Mouse (Mus musculus) megakaryocyte progenitor cell, adult 5-6 weeks (primary cell): ENCODE measurements around the gene Gm30191. TPM values are rescaled to one million over a fixed set of nuclear protein-coding genes. Genes with fewer than 3 reads are reported as not detected.
"Not testable (repeated sequence)": the region's sequence is repeated elsewhere in the genome, so short reads cannot be mapped to it uniquely, and the experiment has no call there.

Source experiments
- ATAC-seq: replicated peaks from 2 replicates; pipeline ENCODE4 v1.8.0; 2016; ENCODE audit warnings: mild to moderate bottlenecking, moderate TSS enrichment, inconsistent platforms; ENCODE audit not compliant: poor library complexity
- total RNA-seq, 2 experiments: library from RNA; stranded (forward) in 1 of 2; stranded (reverse) in 1 of 2; fragments of 157-497, 149-512 nt in 1 of 2; fragments of 200-1000 nt in 1 of 2; gene quantifications; 2 replicates each; pipeline versions ENCODE4 v1.2.3 to v1.2.4; 2015 to 2017

The Gm30191 gene
- total RNA-seq, 2 experiments from 2014 or later, result not detected

- ATAC-seq, result peak; percentile 51
These were observed 4.8 kb downstream of the Gm30191 start for GRCm38 (mm10) chr4:134251241-134252130.

DNA sequence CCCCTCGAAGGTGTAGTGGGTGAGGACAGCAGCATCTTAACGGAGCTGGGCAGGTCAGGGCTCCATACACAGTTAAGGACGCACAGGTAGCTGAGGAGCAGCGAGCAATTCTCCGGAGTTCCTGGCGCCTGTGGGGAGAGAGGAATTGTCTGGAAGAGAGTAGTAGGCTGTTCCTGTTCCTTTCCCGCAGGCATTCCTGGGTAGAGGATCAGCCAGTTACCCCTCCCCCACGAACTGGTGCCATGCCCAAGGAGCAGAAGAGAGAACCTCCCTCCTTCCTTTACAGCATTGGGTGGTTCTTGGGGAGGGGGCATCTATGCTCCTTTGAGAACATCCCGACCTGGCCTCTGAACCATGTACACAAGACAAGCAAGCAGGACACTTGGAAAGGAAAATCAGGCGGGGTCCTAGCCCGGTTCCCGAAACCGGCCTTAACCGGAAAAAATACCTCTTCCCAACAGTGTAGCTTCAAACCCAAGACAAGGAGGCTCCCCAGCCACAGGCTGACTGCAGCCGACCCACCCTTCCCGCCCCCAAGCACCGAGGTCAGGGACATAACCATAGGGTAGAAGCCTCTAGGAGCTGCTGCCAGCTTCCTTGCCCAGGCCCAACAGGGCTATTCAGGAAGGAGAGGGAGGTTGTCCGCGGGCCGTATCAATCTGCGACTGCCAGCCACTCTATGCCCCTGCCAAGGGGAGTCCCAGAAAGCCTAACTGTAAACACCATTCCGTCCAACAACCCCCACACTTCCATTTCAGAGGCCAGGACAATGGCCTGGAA is 5.6 kb downstream of the Gm30191 start:
- ATAC-seq, result no peak

DNA sequence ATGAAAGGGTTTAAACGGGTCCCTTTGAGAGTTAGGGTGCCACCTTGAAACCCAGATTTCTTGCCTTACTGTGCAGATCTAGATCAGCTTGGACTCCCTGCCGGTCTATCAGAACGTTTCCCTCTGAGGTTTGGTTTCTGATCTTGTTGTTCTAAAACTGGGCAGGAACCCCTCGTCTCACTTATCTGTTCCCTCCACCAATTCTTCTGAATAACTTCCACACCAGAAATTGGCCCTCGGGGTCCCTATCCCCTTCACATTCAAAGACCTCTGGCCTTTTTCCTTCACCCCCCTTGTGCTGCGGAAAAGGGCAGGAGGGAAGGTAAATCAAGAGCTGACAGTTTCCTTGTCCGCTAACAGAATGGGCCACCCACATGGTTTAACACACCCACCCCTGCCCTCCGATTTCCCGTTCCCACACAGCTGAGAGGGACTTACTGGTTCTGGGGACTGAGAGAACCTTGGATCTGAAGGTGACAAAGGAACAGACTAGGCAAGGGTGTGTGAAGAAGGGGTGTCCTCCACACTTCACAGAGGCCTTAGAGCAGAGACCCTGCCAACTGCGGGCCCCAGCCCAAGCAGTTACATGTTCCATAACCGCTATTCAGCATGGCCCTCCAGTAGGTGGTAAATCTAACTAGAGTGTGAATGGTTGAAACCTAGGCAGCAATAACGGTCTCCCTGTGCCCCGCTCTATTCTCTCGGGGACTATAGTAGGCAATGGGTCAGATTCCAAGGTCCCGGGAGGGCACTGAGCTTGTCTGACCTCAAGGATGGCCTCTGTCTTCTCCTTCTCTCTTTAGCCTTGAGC is 6.4 kb downstream of the Gm30191 start:
- ATAC-seq, result no peak

DNA sequence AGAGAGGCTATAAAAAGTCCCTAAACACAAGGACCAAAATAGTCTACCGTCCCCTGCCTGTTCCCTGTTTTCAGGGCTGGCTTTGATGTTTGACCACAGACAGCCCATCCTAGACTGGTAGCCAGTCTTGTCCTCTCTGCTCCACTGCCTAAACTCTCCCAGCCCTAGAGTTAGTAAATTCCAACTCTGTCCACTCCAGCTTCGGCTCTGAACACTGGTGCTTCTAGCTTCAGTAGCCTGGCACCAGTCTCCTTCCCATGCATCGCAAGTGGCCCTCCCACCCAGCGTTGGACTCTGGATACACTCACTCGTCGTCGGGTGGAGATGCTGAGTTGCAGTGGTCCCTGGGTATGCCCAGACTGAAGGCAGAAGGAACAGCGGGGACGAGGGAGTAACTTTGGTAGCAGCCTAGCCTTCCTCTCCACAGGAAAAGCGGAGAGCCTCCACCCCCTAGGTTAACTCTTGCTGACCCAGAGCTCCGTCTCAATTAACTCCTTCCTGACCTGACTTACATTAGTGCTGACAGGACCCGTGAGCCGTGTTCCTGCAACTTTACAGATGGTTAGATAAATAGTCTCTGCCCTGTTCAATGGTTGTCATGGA is 7.1 kb downstream of the Gm30191 start, which contains the start of gene Grrp1:
Gene Grrp1 (minus strand): TSS at position 385 of the 603 bp plus-strand sequence.
- no peak for ATAC-seq

GRCm38 (mm10) chr4:134254835-134255234 is 8.1 kb downstream of the Gm30191 start:
- no peak for ATAC-seq

DNA sequence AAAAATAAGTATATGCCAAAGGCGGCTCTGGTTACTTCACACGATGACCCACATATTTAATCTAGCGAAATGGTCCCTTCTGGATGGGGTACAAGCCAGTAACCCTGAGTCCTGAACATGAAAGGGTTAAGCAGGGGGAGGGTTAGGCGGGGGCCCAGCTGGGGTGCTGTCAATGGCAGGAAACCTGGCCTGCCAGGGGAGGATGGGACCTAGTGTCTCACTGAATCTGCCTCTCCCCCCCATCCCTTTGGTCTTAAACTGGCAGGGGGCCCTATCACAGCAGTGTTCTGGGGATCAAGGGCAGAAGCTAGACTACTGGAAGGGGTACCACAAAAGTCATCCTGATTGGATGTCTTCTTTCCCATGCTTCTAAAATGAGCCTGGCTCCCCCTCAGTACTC is 9.1 kb downstream of the Gm30191 start:
- ATAC-seq, result no peak

- no peak for ATAC-seq
These were observed 9.9 kb downstream of the Gm30191 start for GRCm38 (mm10) chr4:134256407-134257197.

DNA sequence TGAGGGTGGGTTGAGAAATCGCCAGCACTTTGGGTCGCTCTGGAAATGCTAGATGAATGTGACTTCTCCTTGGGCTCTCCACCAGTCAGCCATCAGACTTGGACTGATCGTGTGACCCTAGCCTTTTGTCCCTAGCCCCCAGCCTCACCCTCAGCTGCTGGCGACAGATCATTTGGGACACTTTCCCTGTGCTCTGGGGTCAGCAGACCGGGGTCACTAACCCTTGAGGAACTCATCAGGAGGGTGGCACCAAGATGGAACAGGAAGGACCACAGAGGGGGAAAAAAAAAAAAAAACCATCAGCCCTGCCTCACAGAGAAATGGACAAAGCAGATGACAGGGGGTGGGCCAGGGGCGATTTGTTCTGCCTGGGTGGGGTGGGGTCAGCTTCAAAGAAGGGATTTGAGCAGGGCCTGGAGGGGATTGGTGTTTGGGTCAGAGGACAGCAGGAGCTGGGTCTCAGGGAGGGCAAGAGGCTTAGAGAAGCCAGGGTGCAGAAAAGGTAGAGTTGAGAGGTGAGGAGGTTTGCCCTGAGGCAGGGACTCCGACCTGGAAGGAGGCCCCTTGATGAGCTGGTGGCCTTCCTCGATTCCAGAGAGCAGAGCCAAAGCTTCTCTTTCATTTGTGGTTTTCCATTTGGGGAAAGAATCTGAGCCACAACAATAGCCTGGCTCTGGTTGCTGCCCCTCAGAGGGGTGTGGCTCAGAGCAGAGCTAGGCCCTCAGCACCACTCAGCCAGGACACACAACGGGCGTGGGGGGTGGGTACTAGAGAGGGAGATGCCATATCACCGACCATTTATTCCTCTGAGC is 10.7 kb downstream of the Gm30191 start:
- no peak for ATAC-seq

DNA sequence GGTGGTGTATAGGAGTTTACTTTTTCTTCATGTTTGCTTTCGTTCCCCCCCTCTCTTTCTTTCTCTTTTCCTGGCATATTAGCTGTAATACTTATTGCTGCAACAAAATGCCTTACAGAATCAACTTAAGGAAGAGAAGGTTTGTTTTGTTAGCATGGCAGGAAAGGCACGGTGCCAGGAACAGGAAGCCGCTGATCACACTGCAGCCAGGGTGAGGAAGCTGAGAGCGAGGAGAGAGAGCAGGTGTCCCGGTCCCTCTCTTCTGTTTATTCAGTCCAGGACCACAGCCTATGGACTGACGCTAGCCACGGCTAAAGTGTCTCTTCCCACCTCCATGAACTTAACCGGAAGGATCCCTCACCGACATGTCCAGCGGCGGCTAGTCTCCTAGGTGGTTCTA is 11.6 kb downstream of the Gm30191 start:
- peak; percentile 49 for ATAC-seq

GRCm38 (mm10) chr4:134263191-134263590 is 16.5 kb downstream of the Gm30191 start:
- ATAC-seq, result peak; percentile 61

- ATAC-seq, result no peak
These were observed 19.3 kb downstream of the Gm30191 start for GRCm38 (mm10) chr4:134265860-134266585.

- ATAC-seq, result peak; percentile 37; the same call in 1 of the 2 replicates
These were observed 21.4 kb downstream of the Gm30191 start for GRCm38 (mm10) chr4:134268102-134268655.

DNA sequence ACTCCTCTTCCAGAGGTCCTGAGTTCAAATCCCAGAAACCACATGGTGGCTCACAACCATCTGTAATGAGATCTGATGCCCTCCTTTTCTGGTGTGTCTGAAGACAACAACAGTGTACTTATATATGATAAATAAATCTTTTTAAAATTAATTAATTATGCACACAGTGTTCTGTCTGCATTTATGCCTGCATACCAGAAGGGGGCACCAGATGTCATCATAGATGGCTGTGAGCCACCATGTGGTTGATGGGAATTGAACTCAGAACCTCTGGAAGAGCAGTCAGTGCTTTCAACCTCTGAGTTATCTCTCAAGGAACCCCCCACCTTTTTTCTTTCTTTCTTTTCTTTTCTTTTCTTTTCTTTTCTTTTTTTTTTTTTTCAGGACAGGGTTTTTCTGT is 22.9 kb downstream of the Gm30191 start:
- ATAC-seq, result not testable (repeated sequence)

GRCm38 (mm10) chr4:134271979-134272378 is 25.2 kb downstream of the Gm30191 start:
- ATAC-seq, result no peak

GRCm38 (mm10) chr4:134272731-134273416 is 26.1 kb downstream of the Gm30191 start:
- ATAC-seq, result 0 out of 2 replicates have a peak, but pooled peaks have one; percentile 5

- peak; percentile 93 for ATAC-seq
These were observed 26.9 kb downstream of the Gm30191 start for GRCm38 (mm10) chr4:134273417-134274345.
